ENCODE assay signal across 8 mouse cellular contexts in the genomic region with DNA sequence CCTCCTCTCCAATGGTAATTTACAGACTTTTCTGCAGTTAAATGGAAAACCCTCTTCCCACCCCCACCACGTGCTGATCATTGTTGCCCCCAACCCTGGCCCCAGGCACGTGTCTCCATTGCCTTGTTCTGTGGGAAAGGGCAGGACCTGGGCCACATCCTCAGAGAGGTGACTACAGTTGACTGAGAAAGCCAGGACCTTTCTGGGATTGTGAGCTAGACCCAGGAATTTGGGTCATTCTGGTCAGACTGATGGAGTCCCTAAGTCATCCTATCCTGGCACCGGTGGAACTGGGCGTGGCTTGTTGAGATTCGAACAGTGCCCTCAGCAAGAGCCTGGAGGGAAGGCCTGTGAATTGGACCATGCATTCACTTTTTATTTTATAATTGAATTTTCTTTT. TPM values are rescaled to one million over a fixed set of nuclear protein-coding genes. Genes with fewer than 3 reads are reported as not detected.
A peak's percentile ranks its signal among the peaks of the same experiment; 100 is the strongest.
DNase-seq lines count a peak whose midpoint lies in the region; ATAC-seq lines count a peak whose summit lies in the region.

No protein-coding gene starts in this region.

- H3K36me3 ChIP-seq in forebrain, embryonic 10.5 days (replicated peaks), result no peaks in the 10 kb centered on the region
- H3K36me3 ChIP-seq in forebrain, embryonic 15.5 days, result no peaks in the 10 kb centered on the region
- H3K36me3 ChIP-seq in embryonic facial prominence, embryonic 13.5 days, result no peaks in the 10 kb centered on the region
- H3K36me3 ChIP-seq in hindbrain, embryonic 16.5 days (ENCODE audit: control insufficient read depth, insufficient read depth, low read length), result no peaks in the 10 kb centered on the region
- no peaks in the 10 kb centered on the region for H3K36me3 ChIP-seq in liver, embryonic 12.5 days
- no peaks in the 10 kb centered on the region for H3K36me3 ChIP-seq in neural tube, embryonic 15.5 days

- H3K27ac ChIP-seq in forebrain, embryonic 10.5 days, result peak overlapping the region; percentile 97
- no peak overlapping the region for H3K27ac ChIP-seq in forebrain, embryonic 15.5 days (replicated peaks)
- H3K27ac ChIP-seq in embryonic facial prominence, embryonic 13.5 days, result peak overlapping the region; percentile 99
- H3K27ac ChIP-seq in hindbrain, embryonic 16.5 days (ENCODE audit: low read depth, low read length), result peak overlapping the region; percentile 89; the same call in 1 of the 2 replicates
- H3K27ac ChIP-seq in liver, embryonic 12.5 days, result peak overlapping the region; percentile 82; the same call in 1 of the 2 replicates
- 0 out of 2 replicates have a peak overlapping the region, but pooled peaks have one; percentile 19 for H3K27ac ChIP-seq in neural tube, embryonic 15.5 days (replicated peaks)

- H3K4me3 ChIP-seq in forebrain, embryonic 10.5 days, result peak overlapping the region; percentile 78
- H3K4me3 ChIP-seq in forebrain, embryonic 15.5 days, result no peak overlapping the region
- H3K4me3 ChIP-seq in embryonic facial prominence, embryonic 13.5 days, result peak overlapping the region; percentile 96
- no peak overlapping the region for H3K4me3 ChIP-seq in hindbrain, embryonic 16.5 days (ENCODE audit: low read length)
- no peak overlapping the region for H3K4me3 ChIP-seq in liver, embryonic 12.5 days
- H3K4me3 ChIP-seq in neural tube, embryonic 15.5 days (replicated peaks), result peak overlapping the region; percentile 60; the same call in 1 of the 2 replicates

- DNase-seq in forebrain, embryonic 10.5 days (ENCODE audit: extremely low spot score, low spot score), result peak; percentile 42
- no peak for DNase-seq in left cerebral cortex, adult 8-10 months (ENCODE audit: low spot score in 2 of 2)

- no peak for ATAC-seq in forebrain, embryonic 15.5 days (replicated peaks)
- no peak for ATAC-seq in embryonic facial prominence, embryonic 13.5 days (ENCODE audit: insufficient number of reproducible peaks, insufficient read depth, low FRiP score, low TSS enrichment, low read depth)
- ATAC-seq in hindbrain, embryonic 16.5 days, result no peak
- no peak for ATAC-seq in liver, embryonic 12.5 days
- ATAC-seq in neural tube, embryonic 15.5 days (ENCODE audit: low FRiP score), result no peak
- no peak for ATAC-seq in erythroid progenitor cell, adult 5-6 weeks (replicated peaks; ENCODE audit: low FRiP score, poor library complexity, severe bottlenecking)

- WGBS in forebrain, embryonic 10.5 days, result 14% methylated on average over 5 of the region's 5 CpGs
- WGBS in forebrain, embryonic 15.5 days, result 25% methylated on average over 5 of the region's 5 CpGs
- 10% methylated on average over 5 of the region's 5 CpGs for WGBS in embryonic facial prominence, embryonic 13.5 days
- WGBS in hindbrain, embryonic 16.5 days, result 11% methylated on average over 5 of the region's 5 CpGs
- 14% methylated on average over 5 of the region's 5 CpGs for WGBS in liver, embryonic 12.5 days (ENCODE audit: insufficient replicate concordance)
- 23% methylated on average over 5 of the region's 5 CpGs for WGBS in neural tube, embryonic 15.5 days

- H3K9ac ChIP-seq in forebrain, embryonic 15.5 days (replicated peaks), result no peak overlapping the region
- peak overlapping the region; percentile 76 for H3K9ac ChIP-seq in embryonic facial prominence, embryonic 13.5 days
- H3K9ac ChIP-seq in hindbrain, embryonic 16.5 days (ENCODE audit: low read depth, low read length), result peak overlapping the region; percentile 76; the same call in 1 of the 2 replicates
- H3K9ac ChIP-seq in liver, embryonic 12.5 days, result peak overlapping the region; percentile 22; the same call in 1 of the 2 replicates
- H3K9ac ChIP-seq in neural tube, embryonic 15.5 days (replicated peaks), result no peak overlapping the region

- H3K4me2 ChIP-seq in forebrain, embryonic 15.5 days (replicated peaks), result no peak overlapping the region; the same call in 1 of the 2 replicates
- H3K4me2 ChIP-seq in embryonic facial prominence, embryonic 13.5 days, result peak overlapping the region; percentile 84
- H3K4me2 ChIP-seq in hindbrain, embryonic 16.5 days (ENCODE audit: low read length), result peak overlapping the region; percentile 99
- peak overlapping the region; percentile 70 for H3K4me2 ChIP-seq in liver, embryonic 12.5 days
- peak overlapping the region; percentile 96 for H3K4me2 ChIP-seq in neural tube, embryonic 15.5 days

- no peaks in the 10 kb centered on the region for H3K9me3 ChIP-seq in forebrain, embryonic 10.5 days
- no peaks in the 10 kb centered on the region for H3K9me3 ChIP-seq in forebrain, embryonic 15.5 days
- no peaks in the 10 kb centered on the region for H3K9me3 ChIP-seq in embryonic facial prominence, embryonic 13.5 days
- H3K9me3 ChIP-seq in hindbrain, embryonic 16.5 days (ENCODE audit: control insufficient read depth, low read length), result no peaks in the 10 kb centered on the region
- H3K9me3 ChIP-seq in liver, embryonic 12.5 days (replicated peaks), result no peaks in the 10 kb centered on the region
- no peaks in the 10 kb centered on the region for H3K9me3 ChIP-seq in neural tube, embryonic 15.5 days (replicated peaks)

- peaks cover 4% of the 10 kb centered on the region; the same call in 1 of the 2 replicates for H3K27me3 ChIP-seq in forebrain, embryonic 10.5 days (ENCODE audit: poor library complexity, severe bottlenecking)
- no peaks in the 10 kb centered on the region for H3K27me3 ChIP-seq in forebrain, embryonic 15.5 days
- no peaks in the 10 kb centered on the region for H3K27me3 ChIP-seq in embryonic facial prominence, embryonic 13.5 days
- no peaks in the 10 kb centered on the region for H3K27me3 ChIP-seq in hindbrain, embryonic 16.5 days (replicated peaks; ENCODE audit: control insufficient read depth, insufficient read depth, low read length)
- peaks cover 71% of the 10 kb centered on the region for H3K27me3 ChIP-seq in liver, embryonic 12.5 days (replicated peaks)
- no peaks in the 10 kb centered on the region for H3K27me3 ChIP-seq in neural tube, embryonic 15.5 days (replicated peaks)

- peaks cover 52% of the 10 kb centered on the region for H3K4me1 ChIP-seq in forebrain, embryonic 10.5 days
- peaks cover 43% of the 10 kb centered on the region for H3K4me1 ChIP-seq in forebrain, embryonic 15.5 days
- peaks cover 28% of the 10 kb centered on the region for H3K4me1 ChIP-seq in embryonic facial prominence, embryonic 13.5 days
- peaks cover 35% of the 10 kb centered on the region for H3K4me1 ChIP-seq in hindbrain, embryonic 16.5 days (ENCODE audit: control insufficient read depth, insufficient read depth, low read depth, low read length)
- H3K4me1 ChIP-seq in liver, embryonic 12.5 days, result peaks cover 30% of the 10 kb centered on the region
- H3K4me1 ChIP-seq in neural tube, embryonic 15.5 days, result peaks cover 49% of the 10 kb centered on the region

RNA-seq across cellular contexts. Expression of gene Id2, which starts 4.4 kb away (rescaled TPM):
- polyA plus RNA-seq in forebrain, embryonic 10.5 days (2016; fragmentation: Nextera tagmentation; extraction: Ambion mirVana), result 180 and 197 TPM in 2 replicates
- 509 and 581 TPM in 2 replicates for polyA plus RNA-seq in forebrain, embryonic 15.5 days (2015; fragmentation: Nextera tagmentation; extraction: Ambion mirVana)
- 494 and 543 TPM in 2 replicates for polyA plus RNA-seq in embryonic facial prominence, embryonic 13.5 days (2015; fragmentation: Nextera tagmentation; extraction: Ambion mirVana)
- polyA plus RNA-seq in hindbrain, embryonic 16.5 days (2015; fragmentation: Nextera tagmentation; extraction: Ambion mirVana), result 291 and 379 TPM in 2 replicates
- polyA plus RNA-seq in liver, embryonic 12.5 days (2016; fragmentation: Nextera tagmentation; extraction: Ambion mirVana), result 111 and 112 TPM in 2 replicates
- polyA plus RNA-seq in neural tube, embryonic 15.5 days (2015; fragmentation: Nextera tagmentation; extraction: Ambion mirVana), result 252 and 258 TPM in 2 replicates
- total RNA-seq in erythroid progenitor cell, adult 5-6 weeks (2015; ENCODE audit: low replicate concordance), result 37.5 and 40.7 TPM in 2 replicates
- 10.3 and 13.1 TPM in 2 replicates for total RNA-seq in erythroid progenitor cell, adult 5-6 weeks (2017; ENCODE audit: low replicate concordance)
- total RNA-seq in left cerebral cortex, adult 8-10 months (2022), result 100 to 1,000 TPM; 131 to 145 (median 138) TPM

Comparison
In these comparisons a context has a peak if more than half of its experiments do, and no peak if none do; other contexts are left out.
1. H3K4me3 ChIP-seq: peak in forebrain, embryonic 10.5 days (single experiment), embryonic facial prominence, embryonic 13.5 days (single experiment) and neural tube, embryonic 15.5 days (single experiment); none in forebrain, embryonic 15.5 days (single experiment), hindbrain, embryonic 16.5 days (single experiment) and liver, embryonic 12.5 days (single experiment).
2. H3K9ac ChIP-seq: peak in embryonic facial prominence, embryonic 13.5 days (single experiment), hindbrain, embryonic 16.5 days (single experiment) and liver, embryonic 12.5 days (single experiment); none in forebrain, embryonic 15.5 days (single experiment) and neural tube, embryonic 15.5 days (single experiment).